Mouse (Mus musculus) kidney, embryonic 16.5 days (tissue): ENCODE measurements around the gene M1ap. TPM values are rescaled to one million over a fixed set of nuclear protein-coding genes. Genes with fewer than 3 reads are reported as not detected.

Source experiments
- ATAC-seq: fragments of 200-750 bp; cut with Nextera tagmentation; 2 replicates; pipeline ENCODE4 v1.8.0; 2017; ENCODE audit warnings: moderate TSS enrichment; ENCODE audit not compliant: low FRiP score, low TSS enrichment
- H3K27ac ChIP-seq: fragments of 300-500 bp; sonication (generic); 2 replicates; pipeline ENCODE4 v1.5.1; 2014; ENCODE audit warnings: low read length
- H3K27me3 ChIP-seq: fragments of 300-500 bp; sonication (generic); 2 replicates; pipeline ENCODE4 v1.6.1; 2014; ENCODE audit warnings: low read length, control low read depth, mixed read lengths; ENCODE audit not compliant: insufficient read depth
- H3K36me3 ChIP-seq: fragments of 300-500 bp; sonication (generic); 2 replicates; pipeline ENCODE4 v1.6.1; 2014; ENCODE audit warnings: low read length, control low read depth, mixed read lengths; ENCODE audit not compliant: insufficient read depth
- H3K4me1 ChIP-seq: fragments of 300-500 bp; sonication (generic); 2 replicates; pipeline ENCODE4 v1.6.1; 2014; ENCODE audit warnings: low read length, control low read depth, mixed read lengths; ENCODE audit not compliant: insufficient read depth
- H3K4me2 ChIP-seq: fragments of 300-500 bp; sonication (generic); replicated peaks from 2 replicates; pipeline ENCODE4 v1.6.1; 2014; ENCODE audit warnings: low read depth, low read length
- H3K4me3 ChIP-seq: fragments of 300-500 bp; sonication (generic); 2 replicates; pipeline ENCODE4 v1.5.1; 2014; ENCODE audit warnings: mild to moderate bottlenecking, low read length
- H3K9ac ChIP-seq: fragments of 300-500 bp; sonication (generic); replicated peaks from 2 replicates; pipeline ENCODE4 v1.6.1; 2014; ENCODE audit warnings: low read length
- H3K9me3 ChIP-seq: fragments of 300-500 bp; sonication (generic); 2 replicates; pipeline ENCODE4 v1.6.1; 2016; ENCODE audit warnings: low read length, control low read depth
- WGBS: fragments of 180-500 bp; shearing (Covaris S2); extraction: QIAGEN DNeasy Blood & Tissue Kit; methylation state at CpG from one replicate; pipeline ENCODE4 v1.1.7; 2014; 5-methylcytosine and 5-hydroxymethylcytosine counted together
- microRNA-seq: library from miRNA; unstranded; fragments of <30 nt; microRNA quantifications from one replicate; pipeline ENCODE4, GENCODE M21; 2016
- polyA plus RNA-seq: library from polyadenylated mRNA; unstranded; fragments of >200 nt; fragmentation: Nextera tagmentation; extraction: Ambion mirVana; gene quantifications from 2 replicates; pipeline ENCODE4 v1.2.1, GENCODE M21; 2015

Gene M1ap
- polyA plus RNA-seq, 1 experiment from 2014 or later = 0.29 TPM

DNA sequence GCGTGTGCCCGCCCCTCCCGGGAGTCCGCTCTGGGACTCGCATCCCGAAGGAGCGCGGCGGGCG, 123.4 kb downstream of the M1ap start, which contains the start of gene Tlx2:
Gene Tlx2, minus strand, starts transcription at position 47 of the 64 bp plus-strand sequence.
- peaks cover 96% of the 10 kb centered on the region for H3K27me3 ChIP-seq
- no peak within 1 kb of the TSS; the same call in 1 of the 2 replicates for H3K9ac ChIP-seq
- ATAC-seq = no peak
- 1% methylated on average over 10 of the region's 10 CpGs for WGBS
- H3K4me1 ChIP-seq = peaks cover 25% of the 10 kb centered on the region
- H3K27ac ChIP-seq = no peak within 1 kb of the TSS
- H3K4me2 ChIP-seq = peak within 1 kb of the TSS; percentile 54
- H3K9me3 ChIP-seq = no peaks in the 10 kb centered on the region
- no peaks in the 10 kb centered on the region for H3K36me3 ChIP-seq
- peak within 1 kb of the TSS; percentile 38 for H3K4me3 ChIP-seq

GRCm38 (mm10) chr6:83070311-83071219, 123.9 kb downstream of the M1ap start:
- Histone ChIP-seq H3K9me3 (no peaks in the 10 kb centered on the region), H3K4me2 (peak overlapping the region; percentile 44), H3K27me3 (peaks cover 95% of the 10 kb centered on the region), H3K9ac (no peak overlapping the region), H3K36me3 (no peaks in the 10 kb centered on the region), H3K27ac (no peak overlapping the region), H3K4me1 (peaks cover 25% of the 10 kb centered on the region), H3K4me3 (peak overlapping the region; percentile 38)
- ATAC-seq = peak; percentile 32; the same call in 1 of the 2 replicates
- WGBS = under 1% methylated on average over 57 of the region's 58 CpGs

DNA sequence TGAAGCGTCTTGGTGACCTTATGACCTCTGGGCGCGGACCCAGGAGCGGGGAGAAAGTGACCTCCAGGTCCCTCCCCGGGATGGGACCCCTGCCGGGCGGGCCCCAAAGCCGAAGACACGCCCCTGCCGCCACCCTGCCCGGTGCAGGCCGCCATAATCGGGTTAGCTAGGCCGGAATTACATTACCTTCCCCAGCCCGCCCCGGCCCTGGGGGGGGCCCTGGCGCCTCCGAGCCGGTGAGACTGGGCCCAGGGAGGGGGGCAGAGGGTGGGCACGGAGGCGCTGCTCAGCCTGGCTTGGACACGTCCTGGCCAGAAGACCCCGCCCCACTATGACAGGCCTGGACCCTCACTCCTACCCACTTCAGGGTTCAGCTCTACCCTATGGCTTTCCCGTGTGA, 124.5 kb downstream of the M1ap start:
- no peak overlapping the region for H3K9ac ChIP-seq
- peak overlapping the region; percentile 30 for H3K4me3 ChIP-seq
- peaks cover 25% of the 10 kb centered on the region for H3K4me1 ChIP-seq
- peak; percentile 40 for ATAC-seq
- peak overlapping the region; percentile 26; the same call in 1 of the 2 replicates for H3K4me2 ChIP-seq
- H3K9me3 ChIP-seq = no peaks in the 10 kb centered on the region
- peaks cover 95% of the 10 kb centered on the region for H3K27me3 ChIP-seq
- no peak overlapping the region for H3K27ac ChIP-seq
- WGBS = under 1% methylated on average over 17 of the region's 24 CpGs
- H3K36me3 ChIP-seq = no peaks in the 10 kb centered on the region

- Histone ChIP-seq H3K9me3 (no peaks in the 10 kb centered on the region), H3K9ac (no peak overlapping the region), H3K4me2 (no peak overlapping the region), H3K4me3 (no peak overlapping the region), H3K27me3 (peaks cover 65% of the 10 kb centered on the region), H3K4me1 (peaks cover 29% of the 10 kb centered on the region), H3K27ac (no peak overlapping the region), H3K36me3 (peaks cover 2% of the 10 kb centered on the region; the same call in 1 of the 2 replicates)
- ATAC-seq = no peak
- 17% methylated on average over 2 of the region's 2 CpGs for WGBS
These were observed 128.3 kb downstream of the M1ap start for GRCm38 (mm10) chr6:83074979-83075378.

- peak within 1 kb of the TSS; percentile 88 for H3K27ac ChIP-seq
- H3K4me2 ChIP-seq = peak within 1 kb of the TSS; percentile 99
- peaks cover 16% of the 10 kb centered on the region for H3K36me3 ChIP-seq
- peaks cover 19% of the 10 kb centered on the region for H3K4me1 ChIP-seq
- H3K9me3 ChIP-seq = no peaks in the 10 kb centered on the region
- ATAC-seq = peak; percentile 84
- under 1% methylated on average over 53 of the region's 54 CpGs for WGBS
- H3K9ac ChIP-seq = peak within 1 kb of the TSS; percentile 90
- H3K27me3 ChIP-seq = peaks cover 38% of the 10 kb centered on the region
- H3K4me3 ChIP-seq = peak within 1 kb of the TSS; percentile 90
These were observed 131.1 kb downstream of the M1ap start, which contains the start of gene Pcgf1 for GRCm38 (mm10) chr6:83077630-83078323. Gene Pcgf1, plus strand, starts transcription at chr6:83077869.

DNA sequence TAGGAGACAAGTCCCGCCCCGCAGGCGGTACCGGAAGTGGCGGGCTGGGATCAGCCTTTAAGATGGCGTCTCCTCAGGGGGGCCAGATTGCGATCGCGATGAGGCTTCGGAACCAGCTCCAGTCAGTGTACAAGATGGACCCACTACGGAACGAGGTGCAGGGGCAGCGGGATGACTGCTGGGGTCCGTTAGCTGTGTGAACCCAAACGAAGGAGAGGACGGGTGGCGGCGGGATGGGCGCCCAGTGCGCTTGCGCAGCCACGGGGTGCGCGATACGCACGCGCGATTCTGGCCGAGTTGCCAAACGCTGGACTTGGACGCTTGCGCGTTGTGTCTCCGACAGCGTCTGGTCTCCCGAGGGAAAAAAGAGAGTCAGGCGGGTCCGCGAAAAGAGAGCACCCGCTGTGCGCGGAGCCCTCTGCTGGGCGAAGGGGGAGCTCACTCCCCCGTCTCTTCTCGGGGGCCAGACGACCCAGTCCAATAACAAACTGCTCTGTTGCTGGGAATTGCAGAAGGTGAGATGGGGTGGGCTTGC, 131.7 kb downstream of the M1ap start:
- Histone ChIP-seq H3K9ac (peak overlapping the region; percentile 90), H3K27me3 (peaks cover 33% of the 10 kb centered on the region), H3K4me3 (peak overlapping the region; percentile 90), H3K4me2 (peak overlapping the region; percentile 99), H3K9me3 (no peaks in the 10 kb centered on the region), H3K27ac (peak overlapping the region; percentile 88), H3K36me3 (peaks cover 16% of the 10 kb centered on the region), H3K4me1 (peaks cover 23% of the 10 kb centered on the region)
- peak; percentile 92 for ATAC-seq
- under 1% methylated on average over 46 of the region's 46 CpGs for WGBS

Small RNA genes within 50 kb of the gene (microRNA-seq; reads per million reads assigned to microRNA genes)
- gene Mir7040 = 0.79 reads per million

Other genes with a start within 250 kb of the M1ap start
- gene Pole4, start 241.5 kb upstream of the M1ap start, polyA plus RNA-seq = 103 TPM in 2 replicates
- gene Hk2, start 172.4 kb upstream of the M1ap start, polyA plus RNA-seq = 16.2 and 16.3 TPM in 2 replicates
- 1.1 and 1.6 TPM in 2 replicates for gene Sema4f, start 7.1 kb upstream of the M1ap start, polyA plus RNA-seq
- gene Dok1, start 86.6 kb downstream of the M1ap start, polyA plus RNA-seq = 14.5 and 14.8 TPM in 2 replicates
- gene Loxl3, start 87.3 kb downstream of the M1ap start, polyA plus RNA-seq = 24.4 and 26.1 TPM in 2 replicates
- 244 and 260 TPM in 2 replicates for gene Aup1, start 107.6 kb downstream of the M1ap start, polyA plus RNA-seq
- 91.9 and 94.3 TPM in 2 replicates for gene Htra2, start 108.4 kb downstream of the M1ap start, polyA plus RNA-seq
- 5.0 and 5.2 TPM in 2 replicates for gene Dqx1, start 110.9 kb downstream of the M1ap start, polyA plus RNA-seq
- gene Tlx2, start 123.4 kb downstream of the M1ap start, polyA plus RNA-seq = 0.49 and 0.73 TPM in 2 replicates
- gene Pcgf1, start 131.0 kb downstream of the M1ap start, polyA plus RNA-seq = 43.1 and 44.5 TPM in 2 replicates
- 8.6 TPM in 2 replicates for gene Lbx2, start 139.5 kb downstream of the M1ap start, polyA plus RNA-seq
- gene Ccdc142, start 154.7 kb downstream of the M1ap start, polyA plus RNA-seq = 3.5 and 3.9 TPM in 2 replicates
- 2.8 and 3.3 TPM in 2 replicates for gene Gm42688, start 154.7 kb downstream of the M1ap start, polyA plus RNA-seq
- gene Mrpl53, start 162.1 kb downstream of the M1ap start, polyA plus RNA-seq = 131 and 143 TPM in 2 replicates
- gene Mogs, start 168.6 kb downstream of the M1ap start, polyA plus RNA-seq = 10.6 and 34.9 TPM in 2 replicates
- gene Wbp1, start 174.7 kb downstream of the M1ap start, polyA plus RNA-seq = 159 and 160 TPM in 2 replicates
- 14.2 TPM in 2 replicates for gene Ino80b, start 178.5 kb downstream of the M1ap start, polyA plus RNA-seq
- gene Rtkn, start 188.6 kb downstream of the M1ap start, polyA plus RNA-seq = 43.0 and 43.9 TPM in 2 replicates
- gene Wdr54, start 209.5 kb downstream of the M1ap start, polyA plus RNA-seq = 7.7 and 8.0 TPM in 2 replicates
- 2.6 and 2.8 TPM in 2 replicates for gene 1700003E16Rik, start 209.5 kb downstream of the M1ap start, polyA plus RNA-seq
- gene Dctn1, start 219.0 kb downstream of the M1ap start, polyA plus RNA-seq = 97.7 and 101 TPM in 2 replicates